Mouse (Mus musculus) Patski (cell line): ENCODE results near the gene E030018B13Rik. TPM values are rescaled to one million over a fixed set of nuclear protein-coding genes. Genes with fewer than 3 reads are reported as not detected.

Source experiments
- ATAC-seq: fragments of 100-300 bp; one replicate; pipeline ENCODE4 v1.8.0; 2021
- CTCF ChIA-PET: fragments of 350-600 bp; sonication (Branson Sonifier 250); formaldehyde crosslinking; loops from one replicate; lab custom pipeline; 2022; ENCODE audit warnings: inconsistent platforms; lab: Charles Lee
- POLR2A ChIA-PET: fragments of 350-600 bp; sonication (Branson Sonifier 250); formaldehyde crosslinking; loops from one replicate; lab custom pipeline; 2022; ENCODE audit warnings: antibody characterized with exemption, inconsistent platforms; lab: Charles Lee
- DNase-seq: peaks from one replicate; pipeline ENCODE4 v3.0.0-alpha.2; 2011; ENCODE audit warnings: low read depth, low spot score
- H3K27me3 ChIP-seq: fragments of 371-371 bp; one replicate; pipeline ENCODE4 v1.5.1; 2021
- CTCF ChIP-seq: fragments of 100-300 bp; IDR thresholded peaks from one replicate; pipeline ENCODE4 v1.5.1; 2021
- in situ Hi-C: fragments of 300-500 bp; cut with MboI; formaldehyde crosslinking; loops from 3 replicates; pipeline ENCODE4 v1.11.1; 2018; ENCODE audit warnings: low pct_unique_long_range_greater_than_20kb, mixed read lengths
- polyA plus RNA-seq: library from polyadenylated mRNA; unstranded; gene quantifications from one replicate; pipeline ENCODE4 v1.2.3, GENCODE M21; 2021

Gene E030018B13Rik
- polyA plus RNA-seq, 1 experiment from 2014 or later: not detected

GRCm38 (mm10) chr7:63922975-63923374, 6.3 kb downstream of the E030018B13Rik start:
- DNase-seq (no peak), ATAC-seq (no peak)
- ChIA-PET CTCF (interaction anchor here (1.5 kb wide), 1 partner anchor 11 kb away, joined by 3 read pairs; no protein-coding TSS in a partner anchor), POLR2A (interaction anchor here (1.6 kb wide), 1 partner anchor 14 kb away, joined by 4 read pairs; no protein-coding TSS in a partner anchor)
- H3K27me3 ChIP-seq: no peaks in the 10 kb centered on the region
- TF ChIP-seq CTCF: no peak
- in situ Hi-C loops: no loop called here

DNA sequence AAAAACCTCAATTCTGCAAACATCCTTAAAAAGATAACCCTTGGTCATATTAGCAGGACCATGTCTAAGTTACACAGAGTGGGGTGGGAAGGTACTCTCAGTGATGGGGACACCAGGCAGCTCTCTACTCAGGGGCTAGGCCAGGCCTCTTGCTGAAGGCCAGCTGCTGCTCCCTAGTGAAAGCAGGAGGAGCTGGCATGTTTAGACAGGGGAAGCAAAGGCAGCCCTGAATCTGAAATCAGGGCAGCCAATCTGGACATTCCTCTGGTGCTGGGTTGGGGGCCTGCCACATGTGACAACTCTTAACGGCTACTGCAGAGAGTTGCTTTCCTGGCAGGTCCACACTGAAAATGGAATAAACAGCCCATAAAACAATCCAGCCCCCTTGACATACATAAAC, 7.5 kb downstream of the E030018B13Rik start:
- in situ Hi-C loops: no loop called here
- POLR2A ChIA-PET: interaction anchor here (1.4 to 3.0 kb wide), 3 partner anchors 11 to 13 kb away, joined by 4 to 14 read pairs (median 4); no protein-coding TSS in a partner anchor
- CTCF ChIA-PET: interaction anchor here (1.0 to 3.3 kb wide), 5 partner anchors 9 to 172 kb away, joined by 3 to 18 read pairs (median 3); partner anchors contain the start of gene E030018B13Rik
- TF ChIP-seq CTCF: no peak
- no peak for ATAC-seq
- no peak for DNase-seq
- H3K27me3 ChIP-seq: no peaks in the 10 kb centered on the region

DNA sequence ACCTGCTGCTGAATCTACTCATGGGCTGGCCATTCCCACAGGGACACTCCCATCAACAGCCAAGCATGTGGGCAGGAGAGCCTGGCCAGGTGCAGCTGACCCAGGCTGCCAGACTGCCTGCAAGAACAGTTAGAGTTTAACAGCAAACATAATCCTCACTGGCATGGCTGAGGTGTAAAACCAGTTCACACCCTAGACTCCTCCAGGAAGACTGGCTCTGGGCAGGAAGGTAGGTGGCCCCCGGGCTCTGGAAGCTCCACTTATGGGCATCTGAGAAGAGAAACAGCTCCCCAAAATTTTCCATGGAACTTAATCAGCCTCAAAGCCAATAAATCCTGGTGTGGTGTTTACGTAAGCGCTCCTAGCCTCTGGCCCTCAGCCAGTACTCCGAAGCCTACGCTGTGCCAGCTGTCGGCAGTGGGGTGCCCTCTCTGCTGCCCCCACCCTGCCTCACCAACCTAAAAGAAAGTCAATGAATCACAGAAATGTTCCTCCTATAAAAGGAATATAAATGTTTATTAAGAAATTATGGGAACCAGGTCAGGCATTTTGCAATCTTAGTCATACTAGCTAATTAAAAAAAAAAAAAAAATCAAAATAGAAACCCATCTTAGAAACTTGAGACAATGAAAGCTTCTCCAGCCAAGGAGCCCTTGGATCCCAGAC, 8.2 kb downstream of the E030018B13Rik start:
- H3K27me3 ChIP-seq: no peaks in the 10 kb centered on the region
- peak; percentile 80 for ATAC-seq
- peak; percentile 96 for DNase-seq
- ChIA-PET POLR2A (interaction anchor here (1.4 to 3.0 kb wide), 3 partner anchors 11 to 12 kb away, joined by 4 to 14 read pairs (median 4); no protein-coding TSS in a partner anchor), CTCF (interaction anchor here (0.9 to 3.3 kb wide), 6 partner anchors 9 to 173 kb away, joined by 3 to 18 read pairs (median 5); partner anchors contain the start of gene E030018B13Rik)
- in situ Hi-C loops: loop anchor here (5.0 kb wide), 1 partner anchor 68 kb away; no protein-coding TSS in a partner anchor
- no peak for TF ChIP-seq CTCF

DNA sequence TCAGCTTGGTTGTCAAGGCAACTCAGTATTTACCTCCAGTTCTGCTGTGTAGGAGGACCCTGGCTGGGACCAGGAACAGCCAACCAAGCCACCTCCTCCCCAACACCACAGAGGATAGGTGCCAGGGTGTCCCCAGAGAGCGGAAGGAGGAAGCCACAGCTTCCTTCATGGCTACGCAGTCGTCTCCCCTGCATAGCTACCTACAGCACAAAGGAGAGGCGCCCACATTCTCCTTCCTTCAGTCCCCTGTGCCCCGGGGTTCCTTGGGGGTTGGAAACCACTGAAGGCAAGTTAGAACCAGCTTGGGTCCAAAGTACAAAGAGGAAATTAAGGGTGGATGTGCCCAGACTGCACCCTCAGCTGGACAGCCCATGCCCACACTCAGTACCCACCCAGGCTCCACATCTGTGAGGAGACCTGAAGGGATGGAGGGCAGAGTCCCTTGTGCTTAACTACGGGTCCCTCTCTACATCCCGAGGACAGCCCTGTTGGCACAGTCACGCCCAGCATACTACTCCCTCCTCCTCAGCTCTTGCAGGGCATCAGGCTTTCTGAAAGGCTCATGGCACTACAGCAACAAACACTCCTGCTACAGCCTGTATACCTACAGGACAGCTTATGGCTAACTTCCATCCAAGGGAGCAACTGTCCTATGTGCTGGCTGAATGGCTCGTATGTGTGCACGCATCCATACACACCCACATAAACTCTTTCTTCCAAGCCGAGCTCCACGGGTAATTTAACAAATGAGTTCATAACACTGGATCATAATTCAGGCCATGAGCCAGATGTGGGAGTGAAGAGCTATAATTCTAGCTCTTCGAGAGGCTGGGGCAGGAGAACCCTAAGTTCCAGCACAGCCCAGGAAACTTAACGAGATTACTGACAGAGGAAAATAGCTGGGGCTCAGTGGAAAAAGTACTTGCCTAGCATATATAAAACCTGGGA, 9.0 kb downstream of the E030018B13Rik start:
- DNase-seq (no peak), ATAC-seq (peak; percentile 85)
- H3K27me3 ChIP-seq: no peaks in the 10 kb centered on the region
- TF ChIP-seq CTCF: no peak
- ChIA-PET POLR2A (interaction anchor here (3.0 kb wide), 1 partner anchor 12 kb away, joined by 14 read pairs; no protein-coding TSS in a partner anchor), CTCF (interaction anchor here (0.9 to 3.3 kb wide), 7 partner anchors 10 to 173 kb away, joined by 3 to 18 read pairs (median 4); partner anchors contain the start of gene E030018B13Rik)
- in situ Hi-C loops: loop anchor here (5.0 kb wide), 1 partner anchor 68 kb away; no protein-coding TSS in a partner anchor

DNA sequence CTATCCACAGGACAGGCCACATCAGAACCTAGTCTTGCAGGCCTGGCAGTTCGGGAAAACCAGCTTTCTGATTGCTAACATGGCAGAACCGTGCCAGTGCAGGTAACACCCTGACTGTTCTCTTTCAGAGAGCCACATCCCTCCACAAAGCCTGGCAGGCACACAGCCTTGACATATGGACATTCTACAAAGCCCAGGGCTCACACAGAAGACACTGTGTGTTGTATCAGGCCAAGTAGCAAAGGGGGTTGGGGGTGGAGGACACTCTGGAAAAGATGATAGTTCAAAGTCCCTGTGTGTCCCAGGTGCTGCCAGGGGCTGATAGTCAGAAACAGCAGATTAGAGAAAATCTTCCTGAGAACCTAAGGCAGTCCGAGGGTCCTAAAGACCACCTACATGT, 9.8 kb downstream of the E030018B13Rik start:
- no peaks in the 10 kb centered on the region for H3K27me3 ChIP-seq
- CTCF ChIA-PET: interaction anchor here (0.9 to 3.3 kb wide), 4 partner anchors 11 to 174 kb away, joined by 3 to 18 read pairs (median 8); partner anchors contain the start of gene E030018B13Rik
- no peak for TF ChIP-seq CTCF
- in situ Hi-C loops: loop anchor here (5.0 kb wide), 1 partner anchor 69 kb away; no protein-coding TSS in a partner anchor
- POLR2A ChIA-PET: interaction anchor here (3.0 kb wide), 1 partner anchor 13 kb away, joined by 14 read pairs; no protein-coding TSS in a partner anchor
- no peak for DNase-seq
- no peak for ATAC-seq

DNA sequence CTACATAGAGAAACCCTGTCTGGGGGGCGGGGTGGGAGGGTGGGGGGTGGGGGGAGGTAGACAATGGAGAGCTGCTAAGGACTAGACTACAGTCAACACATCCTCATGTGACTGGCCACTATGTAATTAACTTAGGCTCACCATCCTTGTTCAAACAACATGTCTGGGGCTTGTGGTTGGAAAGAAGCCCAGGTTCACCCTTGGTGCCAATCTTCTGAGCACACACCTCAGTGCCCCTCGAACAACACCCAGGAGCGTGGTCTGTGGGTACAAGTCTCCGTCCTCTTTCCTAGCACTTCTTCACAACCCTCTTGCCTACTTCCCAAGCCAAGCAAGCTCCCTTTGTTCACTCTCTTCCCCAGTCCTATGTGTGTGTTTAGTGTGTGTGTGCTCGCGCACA, 10.5 kb downstream of the E030018B13Rik start:
- no peak for TF ChIP-seq CTCF
- DNase-seq: no peak
- ATAC-seq: no peak
- in situ Hi-C loops: loop anchor here (5.0 kb wide), 1 partner anchor 70 kb away; no protein-coding TSS in a partner anchor
- H3K27me3 ChIP-seq: no peaks in the 10 kb centered on the region
- CTCF ChIA-PET: interaction anchor here (0.8 kb wide), 1 partner anchor 11 kb away, joined by 3 read pairs; the partner anchor contains the start of gene E030018B13Rik
- POLR2A ChIA-PET: no interaction called here

DNA sequence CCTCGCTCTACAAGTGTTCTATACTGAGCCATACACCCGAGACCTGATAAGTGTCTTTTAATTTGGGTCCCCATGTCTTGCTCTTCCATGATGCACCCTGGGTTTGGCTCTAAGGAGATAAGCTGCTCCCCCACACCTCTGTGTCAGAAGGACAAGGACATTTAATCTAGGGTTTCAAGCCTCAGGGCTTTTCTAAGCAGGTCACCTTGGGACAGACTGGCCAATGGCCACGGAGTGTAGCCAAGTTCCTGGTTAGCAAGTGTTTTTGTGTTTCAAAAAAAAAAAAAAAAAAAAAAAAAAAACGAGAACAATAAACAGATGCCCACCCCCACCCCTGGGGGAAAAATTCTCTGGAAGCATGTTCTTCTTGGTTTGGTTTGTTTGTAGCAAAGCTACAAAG, 12.4 kb downstream of the E030018B13Rik start:
- no peak for DNase-seq
- H3K27me3 ChIP-seq: no peaks in the 10 kb centered on the region
- in situ Hi-C loops: loop anchor here (5.0 kb wide), 1 partner anchor 72 kb away; no protein-coding TSS in a partner anchor
- CTCF ChIA-PET: interaction anchor here (1.7 kb wide), 1 partner anchor 14 kb away, joined by 3 read pairs; no protein-coding TSS in a partner anchor
- POLR2A ChIA-PET: interaction anchor here (0.7 kb wide), 1 partner anchor 33 kb away, joined by 3 read pairs; no protein-coding TSS in a partner anchor
- ATAC-seq: no peak
- no peak for TF ChIP-seq CTCF

DNA sequence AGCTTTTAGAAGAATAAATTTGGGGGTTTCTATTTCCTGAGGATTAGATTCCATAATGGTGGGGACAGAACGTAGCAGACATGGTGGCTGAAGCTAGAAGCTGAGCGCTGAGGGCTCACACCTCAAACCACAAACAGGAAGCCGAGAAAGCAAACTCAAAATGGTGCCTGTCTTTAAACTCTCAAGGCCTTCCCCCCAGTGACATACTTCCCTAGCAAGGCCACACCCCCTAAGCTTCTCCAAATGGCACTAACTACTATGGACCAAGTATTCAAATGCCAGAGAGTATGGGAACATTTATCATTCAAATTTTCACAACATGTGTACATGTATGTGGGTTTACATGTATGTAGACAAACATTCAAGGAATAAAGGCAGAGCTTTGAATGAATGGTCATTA, 13.5 kb downstream of the E030018B13Rik start:
- DNase-seq: no peak
- no peaks in the 10 kb centered on the region for H3K27me3 ChIP-seq
- ChIA-PET POLR2A (interaction anchor here (1.5 kb wide), 1 partner anchor 69 kb away, joined by 4 read pairs; no protein-coding TSS in a partner anchor), CTCF (interaction anchor here (1.7 kb wide), 1 partner anchor 15 kb away, joined by 3 read pairs; no protein-coding TSS in a partner anchor)
- TF ChIP-seq CTCF: no peak
- no peak for ATAC-seq
- in situ Hi-C loops: no loop called here

DNA sequence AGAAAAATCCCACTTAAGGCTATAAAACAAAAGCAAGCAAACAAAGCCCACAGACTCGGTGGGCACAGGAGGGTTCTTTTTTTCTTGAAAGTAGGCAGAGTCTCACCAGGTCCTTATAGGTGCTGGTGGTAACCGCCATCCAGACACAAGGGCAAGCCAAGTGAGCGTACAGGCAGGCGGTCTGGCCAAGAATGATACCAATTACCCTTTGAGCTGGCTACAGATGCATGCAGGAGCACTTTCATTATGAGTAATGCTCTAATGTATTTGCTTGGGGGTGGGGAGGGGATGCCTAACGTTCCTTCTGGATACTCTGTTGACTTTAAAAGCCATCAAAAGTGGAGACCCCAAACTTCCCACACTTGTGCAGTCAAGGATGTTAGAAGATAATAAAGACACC, 14.1 kb downstream of the E030018B13Rik start:
- POLR2A ChIA-PET: interaction anchor here (1.5 kb wide), 1 partner anchor 69 kb away, joined by 4 read pairs; no protein-coding TSS in a partner anchor
- no peaks in the 10 kb centered on the region for H3K27me3 ChIP-seq
- ATAC-seq: peak; percentile 29
- no peak for DNase-seq
- CTCF ChIA-PET: no interaction called here
- TF ChIP-seq CTCF: no peak
- in situ Hi-C loops: no loop called here
